Mouse (Mus musculus) skeletal muscle tissue, adult 2 months (tissue): ENCODE measurements around the gene Stra6.

Source experiments
- DNase-seq: peaks from one replicate; pipeline ENCODE4 v3.0.0-alpha.2; 2012; ENCODE audit warnings: low read depth, low spot score

Gene Stra6

GRCm38 (mm10) chr9:58049186-58049585 lies 14.4 kb upstream of the Stra6 start:
- no peak for DNase-seq

DNA sequence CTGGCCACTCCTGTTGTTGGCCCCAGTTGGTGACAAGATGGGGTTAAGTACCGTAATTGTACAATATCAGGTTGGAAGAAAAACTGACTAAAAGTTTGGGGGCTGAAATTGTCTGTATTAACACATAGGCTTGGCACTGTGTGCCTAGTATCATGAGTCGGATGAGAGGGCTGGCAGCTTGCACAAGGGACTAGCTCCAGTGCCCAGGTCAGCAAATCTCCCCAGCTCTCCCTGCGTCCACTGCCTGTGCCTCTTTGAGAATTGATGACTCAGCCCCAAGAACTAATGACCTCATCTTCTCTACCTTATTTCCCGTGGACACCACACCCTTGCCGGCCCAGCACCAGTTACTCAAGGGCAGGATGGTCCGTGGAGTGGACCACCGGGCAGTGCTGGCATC lies 13.7 kb upstream of the Stra6 start:
- DNase-seq: no peak

GRCm38 (mm10) chr9:58051937-58052336 lies 11.7 kb upstream of the Stra6 start:
- no peak for DNase-seq

DNA sequence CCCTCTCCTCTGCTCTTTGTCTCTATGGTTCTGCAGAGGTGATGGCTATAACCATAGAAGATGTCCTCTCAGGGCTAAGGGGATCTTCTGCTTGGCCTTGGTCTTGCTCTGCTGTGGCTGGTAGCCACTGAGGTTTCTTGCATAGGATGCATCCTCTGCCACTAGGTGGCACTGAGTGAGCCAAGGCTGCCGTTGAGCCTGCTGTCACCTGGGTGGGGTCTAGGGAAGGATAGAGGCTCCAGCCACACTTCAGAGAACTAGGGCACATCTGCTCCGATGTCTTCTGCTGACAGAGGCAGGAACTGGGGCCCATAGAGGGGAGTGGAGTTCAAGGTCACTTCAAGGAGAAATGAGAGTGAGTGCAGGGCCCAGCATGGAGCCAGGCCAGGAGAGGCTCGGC lies 10.5 kb upstream of the Stra6 start:
- no peak for DNase-seq

GRCm38 (mm10) chr9:58053544-58053943 lies 10.0 kb upstream of the Stra6 start:
- no peak for DNase-seq

- no peak for DNase-seq
Measured at GRCm38 (mm10) chr9:58054032-58054431, 9.6 kb upstream of the Stra6 start.

GRCm38 (mm10) chr9:58055666-58056065 lies 7.9 kb upstream of the Stra6 start:
- no peak for DNase-seq

- DNase-seq: no peak
Measured at GRCm38 (mm10) chr9:58059920-58060319, 3.7 kb upstream of the Stra6 start.

GRCm38 (mm10) chr9:58060677-58061667 lies 2.6 kb upstream of the Stra6 start:
- DNase-seq: no peak

GRCm38 (mm10) chr9:58065532-58065931 lies 1.9 kb downstream of the Stra6 start:
- no peak for DNase-seq

DNA sequence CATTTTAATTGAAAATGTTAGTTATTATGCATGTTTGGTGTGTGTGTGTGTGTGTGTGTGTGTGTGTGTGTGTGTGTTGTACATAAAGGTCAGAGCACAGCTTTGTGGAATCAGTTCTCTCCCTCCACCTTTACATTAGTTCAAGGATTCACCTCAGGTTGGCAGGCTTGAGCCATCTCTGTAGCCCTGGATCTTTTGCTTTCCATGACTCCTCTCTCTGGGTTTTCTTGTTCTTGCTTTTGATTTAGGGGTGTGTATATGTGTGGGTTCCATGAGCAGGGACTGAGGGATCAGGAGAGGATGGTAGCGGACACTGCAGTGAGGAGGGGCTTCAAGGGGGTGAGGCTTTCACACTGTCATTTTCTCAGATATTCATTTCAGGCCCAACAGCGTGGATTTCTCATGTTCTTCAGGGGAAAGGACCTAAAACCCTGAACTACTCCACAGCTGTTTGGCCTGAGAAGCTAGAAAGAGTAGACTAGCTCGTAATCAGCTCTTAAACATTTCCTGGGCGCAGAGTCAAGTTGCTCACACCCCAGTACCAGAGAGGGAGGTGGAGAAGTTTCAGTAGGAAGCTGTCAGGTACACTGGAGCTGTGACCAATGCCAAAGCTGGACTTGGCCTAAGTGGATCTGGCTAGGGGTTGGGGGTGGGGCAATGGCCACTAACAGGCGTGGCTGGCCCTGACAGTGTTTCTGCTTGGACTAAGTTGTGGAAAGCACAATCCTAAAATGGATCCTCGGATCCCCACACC lies 2.6 kb downstream of the Stra6 start:
- DNase-seq: peak; percentile 12

GRCm38 (mm10) chr9:58066731-58067095 lies 3.1 kb downstream of the Stra6 start:
- DNase-seq: no peak

- DNase-seq: no peak
Measured at GRCm38 (mm10) chr9:58067546-58067945, 4.0 kb downstream of the Stra6 start.

- no peak for DNase-seq
Measured at GRCm38 (mm10) chr9:58074561-58074960, 11.0 kb downstream of the Stra6 start.

- no peak for DNase-seq
Measured at GRCm38 (mm10) chr9:58084586-58084985, 21.0 kb downstream of the Stra6 start.

DNA sequence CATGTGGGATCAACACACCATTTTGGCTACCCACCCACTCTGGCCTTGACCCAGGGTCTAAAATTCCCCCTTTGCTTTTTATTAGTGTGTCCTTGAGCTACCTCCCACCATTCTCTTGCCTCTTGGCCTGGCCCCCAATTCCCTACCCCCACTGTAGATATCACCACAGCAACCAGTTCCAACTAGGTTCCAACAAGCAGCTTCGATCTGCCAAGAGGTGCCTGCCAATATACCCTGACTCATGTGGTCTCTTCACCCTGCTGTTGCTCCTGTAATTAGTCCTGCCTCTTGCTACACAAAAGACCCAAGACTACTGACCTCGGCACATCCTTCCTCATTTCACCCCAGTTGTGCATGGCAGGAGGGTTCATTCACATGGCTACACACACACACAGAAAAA lies 21.5 kb downstream of the Stra6 start:
- DNase-seq: no peak

GRCm38 (mm10) chr9:58086203-58086602 lies 22.6 kb downstream of the Stra6 start:
- DNase-seq: no peak

DNA sequence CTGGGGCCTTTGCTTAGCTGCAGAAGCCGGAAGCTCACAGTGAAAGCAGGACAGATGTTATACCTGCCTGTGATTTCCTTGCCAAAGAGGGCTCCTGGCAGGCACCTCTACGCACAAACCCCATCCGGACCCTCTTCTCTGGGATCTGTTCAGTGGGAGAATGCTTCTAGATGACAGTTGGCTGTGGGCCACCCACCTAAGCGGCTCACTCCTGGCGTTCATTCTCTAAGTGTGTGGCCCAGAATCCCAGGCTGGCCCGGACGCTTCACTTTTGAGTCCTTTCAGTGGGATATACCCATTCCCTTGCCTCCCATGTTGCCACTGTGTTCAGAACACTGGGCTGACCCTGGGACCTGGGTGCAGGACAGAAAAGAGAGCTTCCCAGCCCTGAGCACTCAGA lies 23.3 kb downstream of the Stra6 start:
- DNase-seq: no peak

DNA sequence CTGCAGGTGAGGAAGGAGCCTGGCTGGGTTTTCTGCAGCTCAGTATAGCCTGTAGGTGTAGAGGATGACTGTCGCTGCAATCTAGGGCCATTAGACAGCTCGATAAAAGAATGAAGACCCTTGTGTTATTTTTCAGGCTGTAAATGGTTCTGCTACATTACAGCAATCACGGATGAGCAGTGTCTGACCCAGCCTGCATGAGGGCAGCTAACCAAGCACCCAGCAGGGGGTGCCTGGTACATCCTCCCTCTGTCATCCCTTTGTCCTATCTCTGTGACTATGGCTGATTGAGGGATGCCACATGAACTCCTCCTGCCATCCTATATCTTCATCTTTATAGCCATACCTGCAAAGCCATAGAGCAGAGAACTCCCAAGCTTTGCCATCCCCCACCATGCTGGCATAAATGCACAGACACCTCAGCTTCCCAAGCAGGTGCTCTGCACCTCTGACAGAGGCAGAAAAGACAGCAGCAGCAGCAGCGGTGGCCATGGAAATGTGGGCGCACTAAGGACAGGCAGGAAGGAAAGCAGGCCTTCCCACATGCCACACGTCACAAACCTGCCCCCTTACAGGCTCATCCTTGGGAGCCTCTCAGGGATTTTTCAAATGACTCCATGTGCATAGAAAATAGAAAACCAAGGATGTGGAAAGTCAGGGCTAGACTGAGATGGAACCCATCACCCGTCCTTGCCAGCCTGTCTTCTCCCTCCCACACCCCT lies 23.9 kb downstream of the Stra6 start:
- no peak for DNase-seq

GRCm38 (mm10) chr9:58091623-58092425 lies 28.2 kb downstream of the Stra6 start:
- DNase-seq: peak; percentile 82

- peak; percentile 77 for DNase-seq
Measured at GRCm38 (mm10) chr9:58092581-58093269, 29.1 kb downstream of the Stra6 start.
